Mouse (Mus musculus) heart, embryonic 14.5 days (tissue): ENCODE results near the gene Hrh2. TPM values are rescaled to one million over a fixed set of nuclear protein-coding genes. Genes with fewer than 3 reads are reported as not detected.

Experiments used
- ATAC-seq: fragments of 200-750 bp; cut with Nextera tagmentation; 2 replicates; pipeline ENCODE4 v1.8.0; 2017; ENCODE audit warnings: low read depth, moderate TSS enrichment; ENCODE audit not compliant: insufficient number of reproducible peaks, insufficient read depth, low FRiP score
- H3K27ac ChIP-seq, 2 experiments: fragments of 200-500 bp in 1 of 2; fragments of 300-500 bp in 1 of 2; sonication (generic) in 1 of 2; replicated peaks in 1 of 2; 2 replicates each; pipeline ENCODE4 v1.5.1; 2012 to 2014; ENCODE audit warnings: low read depth in 2 of 2, low read length in 2 of 2, control low read depth in 1 of 2, mild to moderate bottlenecking in 1 of 2, mixed read lengths in 1 of 2; ENCODE audit not compliant: control insufficient read depth in 1 of 2, insufficient read depth in 1 of 2
- H3K27me3 ChIP-seq: fragments of 300-500 bp; sonication (generic); 2 replicates; pipeline ENCODE4 v1.6.1; 2014; ENCODE audit warnings: mild to moderate bottlenecking, low read length, control low read depth; ENCODE audit not compliant: control insufficient read depth, insufficient read depth
- H3K36me3 ChIP-seq: fragments of 300-500 bp; sonication (generic); 2 replicates; pipeline ENCODE4 v1.6.1; 2014; ENCODE audit warnings: mild to moderate bottlenecking, control low read depth, low read length, mixed read lengths; ENCODE audit not compliant: control insufficient read depth, insufficient read depth
- H3K4me1 ChIP-seq, 2 experiments: fragments of 200-500 bp in 1 of 2; fragments of 300-500 bp in 1 of 2; sonication (generic) in 1 of 2; 2 replicates each; pipeline ENCODE4 v1.6.1; 2012 to 2014; ENCODE audit warnings: low read length in 2 of 2, control low read depth in 1 of 2, mixed read lengths in 1 of 2; ENCODE audit not compliant: control insufficient read depth in 2 of 2, insufficient read depth in 2 of 2
- H3K4me2 ChIP-seq: fragments of 300-500 bp; sonication (generic); 2 replicates; pipeline ENCODE4 v1.6.1; 2014; ENCODE audit warnings: mild to moderate bottlenecking, low read length
- H3K4me3 ChIP-seq, 2 experiments: fragments of 200-500 bp in 1 of 2; fragments of 300-500 bp in 1 of 2; sonication (generic) in 1 of 2; 2 replicates each; pipeline ENCODE4 v1.5.1; 2012 to 2014; ENCODE audit warnings: low read length in 2 of 2, mild to moderate bottlenecking in 2 of 2, control low read depth in 1 of 2, low read depth in 1 of 2, moderate library complexity in 1 of 2; ENCODE audit not compliant: control insufficient read depth in 1 of 2, insufficient read depth in 1 of 2
- H3K9ac ChIP-seq: fragments of 300-500 bp; sonication (generic); 2 replicates; pipeline ENCODE4 v1.6.1; 2014; ENCODE audit warnings: mild to moderate bottlenecking, low read length
- H3K9me3 ChIP-seq: fragments of 300-500 bp; sonication (generic); 2 replicates; pipeline ENCODE4 v1.6.1; 2016; ENCODE audit warnings: low read length, control low read depth; ENCODE audit not compliant: control insufficient read depth
- WGBS: fragments of 180-500 bp; shearing (Covaris S2); extraction: QIAGEN DNeasy Blood & Tissue Kit; methylation state at CpG from one replicate; pipeline ENCODE4 v1.1.7; 2014; 5-methylcytosine and 5-hydroxymethylcytosine counted together
- polyA plus RNA-seq: library from polyadenylated mRNA; unstranded; fragments of >200 nt; fragmentation: Nextera tagmentation; extraction: Ambion mirVana; gene quantifications from 2 replicates; pipeline ENCODE4 v1.2.1, GENCODE M21; 2014

Hrh2 gene
- polyA plus RNA-seq, 1 experiment from 2014 or later: 0.07 TPM

GRCm38 (mm10) chr13:54215777-54216316 is 23.9 kb downstream of the Hrh2 start:
- H3K27me3 ChIP-seq: 0 out of 2 replicates have a peak, but pooled peaks cover 4% of the 10 kb centered on the region
- H3K4me3 ChIP-seq: no peak overlapping the region
- H3K27ac ChIP-seq: no peak overlapping the region
- H3K9ac ChIP-seq: no peak overlapping the region
- H3K9me3 ChIP-seq: no peaks in the 10 kb centered on the region
- no peak overlapping the region for H3K4me2 ChIP-seq
- no peaks in the 10 kb centered on the region for H3K36me3 ChIP-seq
- ATAC-seq: no peak
- H3K4me1 ChIP-seq: no peaks in the 10 kb centered on the region
- 43% methylated on average over 7 of the region's 7 CpGs for WGBS

GRCm38 (mm10) chr13:54218341-54218740 is 26.4 kb downstream of the Hrh2 start:
- H3K4me1 ChIP-seq: no peaks in the 10 kb centered on the region
- no peaks in the 10 kb centered on the region for H3K36me3 ChIP-seq
- WGBS: 40% methylated on average over 1 of the region's 1 CpGs
- H3K4me3 ChIP-seq: no peak overlapping the region
- H3K27ac ChIP-seq: no peak overlapping the region
- no peak overlapping the region for H3K4me2 ChIP-seq
- ATAC-seq: no peak
- no peaks in the 10 kb centered on the region for H3K9me3 ChIP-seq
- H3K9ac ChIP-seq: no peak overlapping the region
- H3K27me3 ChIP-seq: no peaks in the 10 kb centered on the region

- Histone ChIP-seq H3K36me3 (no peaks in the 10 kb centered on the region), H3K4me3 (no peak overlapping the region), H3K27ac (no peak overlapping the region), H3K4me1 (no peaks in the 10 kb centered on the region), H3K27me3 (no peaks in the 10 kb centered on the region), H3K4me2 (no peak overlapping the region), H3K9me3 (no peaks in the 10 kb centered on the region), H3K9ac (no peak overlapping the region)
- ATAC-seq: peak; percentile 62; the same call in 1 of the 2 replicates
- WGBS: 71% methylated on average over 4 of the region's 4 CpGs
Measured at GRCm38 (mm10) chr13:54221631-54222179, 29.8 kb downstream of the Hrh2 start.

- no peaks in the 10 kb centered on the region for H3K36me3 ChIP-seq
- 51% methylated on average over 13 of the region's 13 CpGs for WGBS
- no peaks in the 10 kb centered on the region for H3K9me3 ChIP-seq
- H3K27me3 ChIP-seq: peaks cover 4% of the 10 kb centered on the region; the same call in 1 of the 2 replicates
- H3K4me3 ChIP-seq: no peak overlapping the region
- no peak overlapping the region for H3K27ac ChIP-seq
- no peak overlapping the region for H3K9ac ChIP-seq
- ATAC-seq: no peak
- no peaks in the 10 kb centered on the region for H3K4me1 ChIP-seq
- no peak overlapping the region for H3K4me2 ChIP-seq
Measured at GRCm38 (mm10) chr13:54222921-54223769, 31.2 kb downstream of the Hrh2 start.

- Histone ChIP-seq H3K27ac (no peak overlapping the region), H3K4me3 (no peak overlapping the region), H3K4me1 (no peaks in the 10 kb centered on the region), H3K27me3 (peaks cover 4% of the 10 kb centered on the region; the same call in 1 of the 2 replicates), H3K4me2 (no peak overlapping the region), H3K9ac (no peak overlapping the region), H3K36me3 (no peaks in the 10 kb centered on the region), H3K9me3 (no peaks in the 10 kb centered on the region)
- ATAC-seq: no peak
- 20% methylated on average over 13 of the region's 13 CpGs for WGBS
Measured at GRCm38 (mm10) chr13:54227916-54228483, 36.1 kb downstream of the Hrh2 start.

GRCm38 (mm10) chr13:54230081-54230480 is 38.2 kb downstream of the Hrh2 start:
- ATAC-seq: no peak
- peaks cover 4% of the 10 kb centered on the region; the same call in 1 of the 2 replicates for H3K27me3 ChIP-seq
- 85% methylated on average over 6 of the region's 6 CpGs for WGBS
- H3K9ac ChIP-seq: no peak overlapping the region
- no peak overlapping the region for H3K4me2 ChIP-seq
- H3K27ac ChIP-seq: no peak overlapping the region
- no peaks in the 10 kb centered on the region for H3K4me1 ChIP-seq
- H3K4me3 ChIP-seq: no peak overlapping the region
- no peaks in the 10 kb centered on the region for H3K36me3 ChIP-seq
- no peaks in the 10 kb centered on the region for H3K9me3 ChIP-seq

- Histone ChIP-seq H3K27ac (no peak overlapping the region), H3K27me3 (peaks cover 4% of the 10 kb centered on the region; the same call in 1 of the 2 replicates), H3K9me3 (no peaks in the 10 kb centered on the region), H3K4me1 (no peaks in the 10 kb centered on the region), H3K36me3 (no peaks in the 10 kb centered on the region), H3K4me2 (no peak overlapping the region), H3K4me3 (no peak overlapping the region), H3K9ac (no peak overlapping the region)
- ATAC-seq: no peak
- WGBS: 56% methylated on average over 10 of the region's 10 CpGs
Measured at GRCm38 (mm10) chr13:54231868-54232267, 39.9 kb downstream of the Hrh2 start.
